Mouse (Mus musculus): ENCODE data around the gene Osbpl7. TPM values are rescaled to one million over a fixed set of nuclear protein-coding genes. Genes with fewer than 3 reads are reported as not detected.

The Osbpl7 gene
- polyA plus RNA-seq, 1 experiment from 2014 or later: 3.8 TPM

DNA sequence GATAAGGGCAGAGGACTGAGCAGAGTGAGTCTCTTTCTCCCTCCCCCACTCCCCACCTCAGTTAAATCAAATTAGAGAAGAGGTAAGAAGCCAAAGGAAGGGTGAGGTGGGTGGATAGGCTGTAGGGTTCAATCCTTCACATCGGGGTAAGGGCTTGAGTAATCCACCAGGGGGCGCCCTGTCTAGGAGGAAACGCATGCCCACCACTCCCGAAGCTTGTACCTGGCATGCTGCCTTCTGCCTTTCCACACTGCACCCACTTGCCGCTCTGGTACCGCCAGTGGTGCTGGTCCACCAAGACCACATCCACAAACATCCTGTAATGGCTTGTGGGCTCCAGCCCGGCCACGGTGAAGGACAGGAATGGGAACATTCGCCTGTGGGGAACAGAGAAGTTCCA, 51.3 kb downstream of the Osbpl7 start:
- Histone ChIP-seq H3K4me2 (no peak overlapping the region), H3K4me3 (no peak overlapping the region), H3K4me1 (peaks cover 3% of the 10 kb centered on the region; the same call in 1 of the 2 replicates), H3K9ac (no peak overlapping the region), H3K27me3 (replicated peaks) (peaks cover 58% of the 10 kb centered on the region), H3K9me3 (replicated peaks) (no peaks in the 10 kb centered on the region), H3K36me3 (no peaks in the 10 kb centered on the region), H3K27ac (no peak overlapping the region)
- no peak for ATAC-seq
- WGBS (ENCODE audit: insufficient replicate concordance): 19% methylated on average over 9 of the region's 9 CpGs

DNA sequence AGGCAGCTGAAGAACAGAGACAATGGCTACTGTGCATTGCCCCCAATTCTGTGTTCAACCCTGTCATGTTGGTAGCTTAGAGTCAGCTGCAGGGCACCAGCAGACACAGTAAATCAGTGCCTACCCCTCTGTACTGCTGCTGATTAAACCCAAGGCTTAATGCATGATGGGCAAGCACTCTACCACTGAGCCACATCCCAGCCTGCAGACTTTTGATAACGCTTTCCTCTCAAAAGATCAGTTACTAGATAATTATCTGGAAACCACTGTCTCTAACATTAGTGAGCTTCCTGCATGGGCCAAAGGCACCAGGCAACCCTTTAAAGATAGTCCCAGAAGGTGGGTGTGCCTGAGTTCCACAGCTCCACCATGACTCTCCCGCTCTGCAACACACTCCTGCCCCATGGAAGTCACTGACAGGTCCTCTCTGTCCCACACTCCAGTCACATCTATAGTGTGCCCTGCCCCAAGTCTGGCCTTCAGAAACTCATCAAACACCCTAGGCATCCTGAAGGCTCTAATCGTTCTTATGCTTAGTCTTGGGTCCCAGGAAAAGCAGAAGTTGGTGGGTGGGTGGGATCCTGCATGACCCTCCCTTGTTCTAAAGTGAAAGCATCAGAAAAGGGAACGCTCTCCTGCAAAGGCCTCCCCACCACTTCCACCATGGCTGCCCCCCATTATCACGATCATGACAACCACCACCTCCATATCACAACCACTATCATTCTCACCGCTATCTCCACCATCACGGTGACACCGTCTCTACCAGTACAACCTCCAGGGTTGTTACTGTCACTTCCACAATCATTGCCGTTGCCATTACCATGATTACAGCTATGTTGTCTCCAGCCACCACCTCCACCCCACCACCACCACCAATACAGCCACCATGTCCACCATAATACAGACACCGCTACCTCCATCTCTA, 53.0 kb downstream of the Osbpl7 start:
- Histone ChIP-seq H3K4me3 (no peak overlapping the region), H3K27ac (no peak overlapping the region), H3K36me3 (no peaks in the 10 kb centered on the region), H3K4me2 (no peak overlapping the region), H3K9me3 (replicated peaks) (no peaks in the 10 kb centered on the region), H3K4me1 (peaks cover 3% of the 10 kb centered on the region; the same call in 1 of the 2 replicates), H3K9ac (no peak overlapping the region), H3K27me3 (replicated peaks) (peaks cover 48% of the 10 kb centered on the region)
- 47% methylated on average over 10 of the region's 10 CpGs for WGBS (ENCODE audit: insufficient replicate concordance)
- no peak for ATAC-seq

DNA sequence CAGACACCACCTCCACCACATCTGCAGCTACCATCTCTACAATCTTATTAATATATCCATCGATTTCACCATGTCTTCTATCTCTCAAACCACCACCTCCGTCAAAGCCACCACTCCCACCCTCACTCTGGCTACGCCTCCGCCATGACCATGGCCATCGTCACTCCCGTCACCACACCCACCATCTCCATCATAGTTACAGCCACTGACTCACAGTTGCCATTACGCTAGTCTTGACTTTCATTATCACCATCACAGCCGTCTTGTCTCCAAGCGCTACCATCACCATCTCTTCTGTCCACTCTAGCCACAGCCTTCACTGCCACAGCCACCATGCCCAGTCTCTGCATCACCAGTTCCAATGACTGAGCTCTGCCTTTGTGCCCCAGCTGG, 53.7 kb downstream of the Osbpl7 start:
- H3K9me3 ChIP-seq (replicated peaks): no peaks in the 10 kb centered on the region
- H3K4me1 ChIP-seq: no peaks in the 10 kb centered on the region
- H3K9ac ChIP-seq: no peak overlapping the region
- no peak overlapping the region for H3K4me2 ChIP-seq
- H3K27me3 ChIP-seq (replicated peaks): peaks cover 41% of the 10 kb centered on the region
- 83% methylated on average over 9 of the region's 9 CpGs for WGBS (ENCODE audit: insufficient replicate concordance)
- H3K36me3 ChIP-seq: no peaks in the 10 kb centered on the region
- H3K27ac ChIP-seq: no peak overlapping the region
- ATAC-seq: no peak
- no peak overlapping the region for H3K4me3 ChIP-seq

DNA sequence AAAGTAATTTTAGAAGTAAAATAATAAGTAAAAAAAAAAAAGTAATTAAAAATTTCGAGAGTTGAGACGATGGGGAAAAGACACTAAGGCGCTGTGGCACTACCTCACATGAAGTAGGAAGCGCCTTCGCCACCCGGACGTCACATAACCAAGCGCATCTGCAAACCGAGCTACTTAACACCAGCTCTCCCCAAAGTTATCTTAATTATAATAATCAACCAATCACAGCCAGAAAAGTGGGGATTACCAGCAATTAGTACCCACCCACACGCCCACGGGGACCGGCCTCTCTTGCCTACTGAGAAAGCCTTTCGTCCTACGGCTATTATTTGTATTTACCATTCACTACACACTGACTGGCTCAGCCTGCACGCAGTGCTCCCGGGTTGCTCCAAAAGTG, 58.5 kb downstream of the Osbpl7 start:
- H3K27me3 ChIP-seq (replicated peaks): peaks cover 49% of the 10 kb centered on the region
- no peak for ATAC-seq
- no peak overlapping the region for H3K27ac ChIP-seq
- H3K36me3 ChIP-seq: no peaks in the 10 kb centered on the region
- H3K4me2 ChIP-seq: no peak overlapping the region
- no peak overlapping the region for H3K4me3 ChIP-seq
- H3K4me1 ChIP-seq: no peaks in the 10 kb centered on the region
- no peaks in the 10 kb centered on the region for H3K9me3 ChIP-seq (replicated peaks)
- 69% methylated on average over 16 of the region's 16 CpGs for WGBS (ENCODE audit: insufficient replicate concordance)
- no peak overlapping the region for H3K9ac ChIP-seq

DNA sequence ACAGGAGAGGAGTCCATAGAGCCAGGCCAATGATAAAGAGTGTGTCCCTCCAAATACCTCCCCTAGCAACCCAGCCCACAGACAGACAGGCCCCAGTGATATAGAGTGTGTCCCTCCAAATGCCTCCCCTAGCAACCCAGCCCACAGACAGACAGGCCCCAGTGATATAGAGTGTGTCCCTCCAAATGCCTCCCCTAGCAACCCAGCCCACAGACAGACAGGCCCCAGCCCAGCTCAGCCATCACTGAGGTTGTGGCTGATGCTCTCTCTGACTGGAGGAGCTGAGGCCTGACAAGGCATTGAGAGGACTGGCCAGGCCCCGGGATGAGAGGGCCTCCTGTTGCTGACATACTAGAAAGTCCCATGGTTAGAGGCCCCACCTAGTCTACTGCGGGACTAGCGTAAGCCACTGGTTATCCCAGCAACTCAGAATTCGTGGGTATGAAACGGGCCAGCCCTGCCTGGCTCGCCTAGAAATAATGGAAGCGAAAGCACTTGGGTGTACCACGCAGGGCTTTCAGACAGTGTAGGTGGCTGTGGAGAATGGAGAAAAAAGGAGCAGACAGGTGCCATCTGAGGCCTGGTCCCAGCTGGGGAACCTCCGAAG, 62.2 kb downstream of the Osbpl7 start:
- H3K9me3 ChIP-seq (replicated peaks): no peaks in the 10 kb centered on the region
- H3K4me3 ChIP-seq: no peak overlapping the region
- H3K4me2 ChIP-seq: no peak overlapping the region
- H3K36me3 ChIP-seq: no peaks in the 10 kb centered on the region
- peaks cover 66% of the 10 kb centered on the region for H3K27me3 ChIP-seq (replicated peaks)
- peaks cover 13% of the 10 kb centered on the region for H3K4me1 ChIP-seq
- no peak for ATAC-seq
- H3K9ac ChIP-seq: no peak overlapping the region
- 79% methylated on average over 9 of the region's 9 CpGs for WGBS (ENCODE audit: insufficient replicate concordance)
- no peak overlapping the region for H3K27ac ChIP-seq

DNA sequence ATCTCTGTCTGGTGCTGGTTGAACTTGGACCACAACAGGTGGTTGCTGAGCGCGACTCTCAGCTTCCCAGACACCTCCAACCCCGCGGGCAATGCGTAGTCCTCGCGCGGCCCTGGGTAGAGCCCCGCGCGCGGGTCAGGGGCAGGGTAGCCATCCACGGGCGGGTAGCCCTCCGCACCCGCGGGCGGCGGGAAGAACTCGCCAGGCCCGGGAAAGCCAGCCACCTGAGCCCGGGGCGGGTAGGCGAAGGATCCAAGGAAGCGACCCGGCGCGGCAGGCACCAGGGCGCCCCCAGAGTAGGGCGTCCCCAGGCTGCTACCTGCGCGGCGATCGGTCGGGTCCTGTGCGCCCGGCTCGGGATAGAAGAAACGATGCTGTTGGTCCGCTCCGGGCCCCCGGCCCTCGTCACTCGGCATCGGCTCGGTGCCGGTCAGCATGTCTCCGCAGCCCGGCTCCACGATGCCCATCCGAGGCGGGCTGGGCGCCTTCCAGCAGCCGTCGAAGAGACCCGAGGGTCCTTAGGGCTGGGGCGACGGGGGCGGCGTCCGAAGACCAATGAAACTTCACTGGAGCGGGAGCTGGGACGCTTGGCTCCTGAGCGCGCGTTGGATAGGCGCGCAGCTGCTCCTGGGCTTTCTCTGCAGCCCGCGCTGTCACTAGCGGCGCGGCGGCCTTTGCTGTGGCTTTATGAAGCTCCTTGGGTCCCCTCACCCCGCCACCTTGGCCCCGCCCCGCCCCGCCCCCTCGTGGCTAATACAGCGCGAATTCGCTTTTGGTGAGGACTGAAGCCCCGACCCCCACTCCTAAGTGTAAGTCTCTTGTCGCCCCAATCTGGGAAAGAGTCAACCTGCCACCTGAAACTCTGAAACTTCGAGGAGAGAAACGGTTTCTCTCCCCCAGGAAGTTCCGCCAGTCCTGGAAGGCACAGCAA, 64.5 kb downstream of the Osbpl7 start, which contains the start of gene Tbx21:
Gene Tbx21, minus strand, starts transcription at position 661 of the 931 bp plus-strand sequence.
- no peaks in the 10 kb centered on the region for H3K36me3 ChIP-seq
- no peak for ATAC-seq
- H3K4me2 ChIP-seq: peak within 1 kb of the TSS; percentile 55
- H3K4me1 ChIP-seq: peaks cover 13% of the 10 kb centered on the region
- H3K9me3 ChIP-seq (replicated peaks): no peaks in the 10 kb centered on the region
- 1% methylated on average over 87 of the region's 87 CpGs for WGBS (ENCODE audit: insufficient replicate concordance)
- no peak within 1 kb of the TSS for H3K9ac ChIP-seq
- no peak within 1 kb of the TSS for H3K27ac ChIP-seq
- peaks cover 83% of the 10 kb centered on the region for H3K27me3 ChIP-seq (replicated peaks)
- H3K4me3 ChIP-seq: peak within 1 kb of the TSS; percentile 36

DNA sequence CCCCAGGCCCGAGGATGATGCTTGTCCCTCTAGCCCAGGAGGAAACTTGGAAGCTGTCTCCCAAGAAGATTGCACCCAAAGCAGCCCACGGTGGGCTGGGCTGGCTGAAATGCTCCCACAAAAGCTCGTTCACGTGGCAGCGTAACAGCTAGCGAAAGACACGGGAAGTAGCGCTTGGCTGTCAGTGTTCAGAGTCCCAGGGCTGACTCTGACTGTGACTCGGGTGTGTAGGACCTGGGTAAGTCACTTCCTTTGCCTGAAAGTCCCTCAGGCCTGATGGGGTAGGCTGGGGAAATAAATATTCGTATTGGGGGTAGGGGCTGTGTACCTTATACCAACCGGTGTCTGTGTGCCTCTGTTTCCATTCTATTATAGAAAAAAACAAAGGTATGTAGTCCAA, 65.4 kb downstream of the Osbpl7 start:
- WGBS (ENCODE audit: insufficient replicate concordance): 10% methylated on average over 11 of the region's 11 CpGs
- H3K4me3 ChIP-seq: peak overlapping the region; percentile 36
- ATAC-seq: no peak

More for the DNA sequence above, 65.4 kb downstream of the Osbpl7 start:
- peaks cover 13% of the 10 kb centered on the region for H3K4me1 ChIP-seq
- no peak overlapping the region for H3K27ac ChIP-seq
- H3K36me3 ChIP-seq: no peaks in the 10 kb centered on the region
- no peak overlapping the region for H3K9ac ChIP-seq
- no peaks in the 10 kb centered on the region for H3K9me3 ChIP-seq (replicated peaks)
- peaks cover 89% of the 10 kb centered on the region for H3K27me3 ChIP-seq (replicated peaks)
- peak overlapping the region; percentile 55 for H3K4me2 ChIP-seq

Small RNA genes within 50 kb of the gene (microRNA-seq; reads per million reads assigned to microRNA genes)
- not detected for gene Mir8103

Other genes starting within 250 kb of the Osbpl7 start
- gene Nfe2l1, start 220.7 kb upstream of the Osbpl7 start, polyA plus RNA-seq (2016; fragmentation: Nextera tagmentation; extraction: Ambion mirVana): 26.7 and 32.4 TPM in 2 replicates
- gene Copz2, start 200.8 kb upstream of the Osbpl7 start, polyA plus RNA-seq (2016; fragmentation: Nextera tagmentation; extraction: Ambion mirVana): 25.6 and 26.7 TPM in 2 replicates
- 49.0 and 51.6 TPM in 2 replicates for gene Cdk5rap3, start 134.1 kb upstream of the Osbpl7 start, polyA plus RNA-seq (2016; fragmentation: Nextera tagmentation; extraction: Ambion mirVana)
- 2.4 and 3.2 TPM in 2 replicates for gene Prr15l, start 122.5 kb upstream of the Osbpl7 start, polyA plus RNA-seq (2016; fragmentation: Nextera tagmentation; extraction: Ambion mirVana)
- 528 and 553 TPM in 2 replicates for gene Pnpo, start 106.6 kb upstream of the Osbpl7 start, polyA plus RNA-seq (2016; fragmentation: Nextera tagmentation; extraction: Ambion mirVana)
- 15.5 and 18.5 TPM in 2 replicates for gene Sp2, start 67.7 kb upstream of the Osbpl7 start, polyA plus RNA-seq (2016; fragmentation: Nextera tagmentation; extraction: Ambion mirVana)
- 0.15 and 0.19 TPM in 2 replicates for gene Sp6, start 37.2 kb upstream of the Osbpl7 start, polyA plus RNA-seq (2016; fragmentation: Nextera tagmentation; extraction: Ambion mirVana)
- 9.8 and 11.0 TPM in 2 replicates for gene Scrn2, start 20.7 kb upstream of the Osbpl7 start, polyA plus RNA-seq (2016; fragmentation: Nextera tagmentation; extraction: Ambion mirVana)
- 0.35 and 0.48 TPM in 2 replicates for gene Lrrc46, start 9.2 kb upstream of the Osbpl7 start, polyA plus RNA-seq (2016; fragmentation: Nextera tagmentation; extraction: Ambion mirVana)
- gene Mrpl10, start 9.1 kb upstream of the Osbpl7 start, polyA plus RNA-seq (2016; fragmentation: Nextera tagmentation; extraction: Ambion mirVana): 56.7 TPM in 2 replicates
- not detected in 2 replicates for gene Tbx21, start 64.7 kb downstream of the Osbpl7 start, polyA plus RNA-seq (2016; fragmentation: Nextera tagmentation; extraction: Ambion mirVana)
- gene Tbkbp1, start 100.9 kb downstream of the Osbpl7 start, polyA plus RNA-seq (2016; fragmentation: Nextera tagmentation; extraction: Ambion mirVana): 3.6 and 4.0 TPM in 2 replicates
- gene Kpnb1, start 137.3 kb downstream of the Osbpl7 start, polyA plus RNA-seq (2016; fragmentation: Nextera tagmentation; extraction: Ambion mirVana): 38.5 and 39.3 TPM in 2 replicates
- gene Npepps, start 230.0 kb downstream of the Osbpl7 start, polyA plus RNA-seq (2016; fragmentation: Nextera tagmentation; extraction: Ambion mirVana): 27.1 and 31.3 TPM in 2 replicates